Mouse (Mus musculus) common myeloid progenitor, adult 5-6 weeks (primary cell): Measurements from ENCODE around the gene Dcaf15. TPM values are rescaled to one million over a fixed set of nuclear protein-coding genes. Genes with fewer than 3 reads are reported as not detected.

ENCODE experiments used
- ATAC-seq: replicated peaks from 2 replicates; pipeline ENCODE4 v1.8.0; 2016; ENCODE audit warnings: low read depth, mild to moderate bottlenecking, moderate TSS enrichment, inconsistent platforms; ENCODE audit not compliant: poor library complexity, severe bottlenecking
- total RNA-seq: library from RNA; stranded (forward); fragments of 200-1000, 187-1606 nt; gene quantifications from 2 replicates; pipeline ENCODE4 v1.2.3, GENCODE M21; 2017

Dcaf15 gene
- 10.2 and 18.9 TPM in 2 replicates for total RNA-seq

DNA sequence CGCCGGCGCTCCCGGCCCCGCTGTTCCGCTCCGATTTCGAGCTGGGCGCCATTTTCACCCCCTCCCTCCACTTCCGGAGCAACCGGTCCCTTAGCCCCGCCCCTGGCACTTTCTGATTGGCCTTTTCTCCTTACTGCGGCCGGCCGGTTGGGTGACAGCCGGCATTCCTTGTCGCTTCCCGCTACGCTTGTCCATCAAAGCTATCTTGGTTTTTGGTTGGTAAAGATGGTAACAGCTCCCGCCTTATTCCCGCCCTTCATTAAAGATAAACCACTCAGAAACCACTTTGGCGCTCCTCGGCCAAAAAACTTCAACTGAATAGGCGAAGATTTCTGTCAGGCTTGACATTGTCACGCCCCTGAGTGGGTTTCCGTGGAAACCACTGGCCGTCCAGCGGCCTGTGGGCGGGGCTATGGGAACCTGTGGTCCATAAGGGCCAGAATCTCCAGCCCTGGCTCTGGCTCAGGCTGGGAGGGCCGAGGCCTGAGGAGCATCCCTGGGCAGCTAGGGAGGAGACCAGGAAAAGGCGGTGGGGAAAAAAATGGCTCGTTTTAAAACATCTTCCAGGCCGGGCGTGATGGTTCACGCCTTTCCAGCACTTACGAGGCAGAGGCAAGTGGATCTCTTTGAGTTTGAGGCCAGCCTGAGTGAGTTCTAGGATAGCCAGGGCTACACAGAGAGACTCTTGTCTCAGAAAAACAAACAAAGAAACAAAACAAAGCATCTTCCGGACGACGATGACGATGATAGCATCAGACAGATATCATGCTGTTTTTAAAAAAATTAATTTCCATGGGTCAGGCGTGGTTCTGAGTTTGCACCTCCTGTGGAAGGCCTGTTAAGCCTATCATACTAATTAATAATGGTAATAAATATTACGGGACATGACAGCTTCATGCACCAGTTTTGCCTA, at the start of gene Dcaf15:
Dcaf15 (minus strand) TSS at position 72 of the 913 bp plus-strand sequence.
- peak; percentile 96 for ATAC-seq

DNA sequence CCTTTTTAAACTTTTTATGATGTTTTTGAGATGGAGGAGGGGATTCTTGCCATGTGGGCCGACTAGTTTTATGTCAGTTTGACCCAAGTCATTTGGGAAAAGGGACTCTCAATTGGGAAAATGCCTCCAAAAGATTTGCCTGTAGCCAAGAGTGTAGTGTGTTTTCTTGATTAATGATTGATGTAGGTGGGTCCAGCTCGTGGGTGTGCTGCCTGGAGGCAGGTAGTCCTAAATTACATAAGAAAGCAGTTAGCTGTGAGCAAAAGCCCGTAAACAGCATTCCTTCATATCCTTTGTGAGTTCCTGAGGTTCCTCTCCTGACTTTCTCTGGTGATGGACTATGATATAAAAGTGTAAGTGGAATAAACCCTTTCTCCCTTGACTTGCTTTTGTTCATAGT, 44.6 kb upstream of the Dcaf15 start:
- ATAC-seq, result no peak

DNA sequence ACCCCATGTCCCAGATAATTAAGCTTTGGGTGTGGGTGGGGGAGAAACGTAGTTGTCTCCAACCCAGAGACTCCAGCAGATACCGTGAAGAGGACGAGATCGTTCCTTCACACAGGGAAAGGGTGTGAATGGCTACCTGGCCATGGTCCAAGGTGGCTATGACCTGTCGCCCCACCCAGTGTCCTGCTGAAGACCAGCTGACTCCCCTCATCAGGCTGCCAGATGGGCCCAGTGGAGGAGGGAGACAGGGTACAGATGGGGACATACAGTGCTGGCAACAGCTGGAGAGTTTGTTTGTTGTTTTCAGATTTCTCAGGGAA, 43.9 kb upstream of the Dcaf15 start:
- ATAC-seq, result no peak

DNA sequence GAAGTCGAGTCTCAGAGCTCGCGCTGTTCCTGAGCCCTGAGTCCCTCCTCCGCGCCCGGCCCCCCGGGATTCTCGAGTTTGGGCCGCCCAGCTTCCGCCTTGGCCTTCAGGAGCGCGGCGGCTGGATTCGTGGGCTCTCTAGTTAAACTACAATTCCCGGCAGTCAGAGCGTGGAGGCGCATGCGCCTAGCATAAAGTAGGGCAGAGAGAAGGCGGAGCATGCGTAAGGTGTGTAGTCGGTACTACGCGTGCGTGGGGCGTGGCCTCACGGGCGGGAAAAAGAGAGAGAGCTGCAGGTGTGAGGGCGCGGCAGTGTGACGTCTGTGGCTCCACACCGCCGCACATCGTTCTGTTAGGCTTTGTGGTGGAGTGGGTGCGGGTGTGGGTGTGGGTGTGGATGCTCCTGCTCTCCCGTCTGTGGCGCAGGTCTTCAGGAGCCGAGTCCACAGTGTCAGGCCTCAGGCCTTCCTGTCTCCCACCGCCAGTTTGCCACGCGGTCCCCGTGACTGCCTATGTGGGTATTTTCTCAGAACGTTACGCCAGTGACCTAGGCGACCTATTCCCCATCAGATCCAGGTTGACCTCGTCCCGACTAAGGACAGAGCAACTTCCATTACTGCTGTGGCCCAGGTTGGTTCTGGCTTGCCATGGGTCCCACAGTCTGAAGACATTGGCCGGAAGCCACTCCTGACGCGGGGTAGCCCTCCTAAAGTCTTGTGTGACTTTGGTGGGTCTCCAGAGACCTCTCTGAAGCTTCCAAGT, 43.4 kb upstream of the Dcaf15 start, which contains the start of the genes Cc2d1a and 4930432K21Rik:
Cc2d1a (minus strand) TSS at position 168 of the 762 bp plus-strand sequence.
4930432K21Rik (plus strand) TSS at position 257 of the 762 bp plus-strand sequence.
- ATAC-seq, result peak; percentile 97

DNA sequence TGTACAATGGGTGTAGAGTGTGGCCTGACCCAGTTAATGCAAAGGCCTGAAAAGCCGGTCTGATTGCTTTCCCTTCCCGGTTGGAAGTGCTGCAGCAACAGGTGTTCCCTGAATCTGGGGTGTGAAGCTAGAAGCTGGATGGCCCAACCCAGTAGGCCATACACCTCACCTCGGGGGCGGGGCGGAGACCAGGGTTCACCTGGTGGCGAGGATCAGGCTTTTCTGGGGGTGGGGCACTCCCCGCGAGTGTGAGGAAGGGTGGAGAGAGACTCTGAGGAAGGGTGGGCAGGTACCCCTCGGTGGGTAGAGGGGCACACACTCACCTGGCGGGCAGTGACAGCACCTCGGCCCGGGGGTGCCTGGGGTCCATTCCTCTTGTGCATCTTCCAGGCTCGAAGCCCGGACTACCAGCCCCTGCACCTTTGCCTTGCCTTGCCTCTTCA, 42.8 kb upstream of the Dcaf15 start:
- no peak for ATAC-seq

DNA sequence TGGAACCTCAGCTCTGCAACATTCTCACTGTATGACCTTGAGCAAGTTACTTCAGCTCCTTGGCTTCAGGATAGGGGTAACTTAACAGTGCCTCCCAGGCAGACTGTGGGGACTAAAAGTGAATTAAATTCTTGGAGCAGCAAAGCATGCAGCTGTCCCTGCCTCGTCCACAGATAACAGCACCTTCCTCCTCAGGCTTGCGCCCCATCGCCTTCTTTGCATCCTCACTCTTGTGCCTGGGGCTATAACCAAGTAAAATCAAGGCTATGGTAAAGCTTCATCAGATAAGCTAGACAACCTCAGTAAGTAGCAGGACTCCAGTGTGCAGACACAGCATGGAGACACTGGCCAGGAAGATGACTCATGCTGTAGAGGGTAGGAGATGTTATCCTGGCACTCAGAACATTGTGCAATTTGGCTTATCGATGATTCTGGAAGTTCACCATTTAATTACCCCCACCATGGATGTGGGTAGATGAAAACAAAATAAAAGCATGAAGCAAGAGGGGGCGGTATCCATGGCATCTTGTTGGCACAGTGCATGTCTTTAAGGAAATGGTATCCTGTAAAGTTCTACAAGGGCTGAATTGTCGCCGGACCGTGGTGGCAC, 40.2 kb upstream of the Dcaf15 start:
- no peak for ATAC-seq

DNA sequence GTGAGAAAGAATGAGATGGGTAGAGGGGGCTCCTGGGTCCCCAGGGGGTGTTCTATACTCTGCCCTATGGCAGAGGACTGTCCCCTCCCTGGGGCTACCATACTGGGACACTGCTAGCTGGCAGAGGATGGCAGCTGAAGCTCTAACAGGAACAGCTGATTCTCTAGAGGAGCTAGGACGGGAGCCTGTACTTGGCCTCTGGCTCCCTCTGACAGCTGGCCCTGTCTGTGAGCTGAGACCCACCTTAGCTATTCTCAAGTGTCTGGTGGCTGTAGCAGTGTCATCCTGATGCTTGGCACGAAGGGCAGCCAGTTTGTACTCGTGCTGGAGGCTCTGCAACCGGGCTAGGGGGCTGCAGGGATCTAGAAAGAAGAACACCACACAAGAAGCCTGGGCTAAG, 36.3 kb upstream of the Dcaf15 start:
- ATAC-seq, result no peak

DNA sequence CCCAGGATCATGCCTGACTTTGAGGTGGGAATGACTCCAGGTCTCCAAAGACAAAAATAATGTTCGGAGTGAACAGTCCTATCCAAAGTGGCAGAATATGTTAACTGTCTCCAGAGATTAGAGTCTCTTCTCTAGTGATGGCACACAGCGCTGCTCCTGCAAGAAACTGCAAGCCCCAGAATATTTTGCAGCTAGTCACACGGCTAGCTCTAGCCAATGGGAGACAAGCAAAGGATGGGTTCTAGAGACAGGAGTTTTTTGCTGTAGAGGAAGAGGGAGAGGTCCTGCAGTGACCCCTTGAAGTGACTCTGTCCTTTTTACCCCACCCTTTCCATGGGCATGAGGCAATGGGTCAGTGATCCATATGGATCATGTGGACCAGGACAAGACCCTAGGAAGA, 33.3 kb upstream of the Dcaf15 start:
- ATAC-seq, result no peak

DNA sequence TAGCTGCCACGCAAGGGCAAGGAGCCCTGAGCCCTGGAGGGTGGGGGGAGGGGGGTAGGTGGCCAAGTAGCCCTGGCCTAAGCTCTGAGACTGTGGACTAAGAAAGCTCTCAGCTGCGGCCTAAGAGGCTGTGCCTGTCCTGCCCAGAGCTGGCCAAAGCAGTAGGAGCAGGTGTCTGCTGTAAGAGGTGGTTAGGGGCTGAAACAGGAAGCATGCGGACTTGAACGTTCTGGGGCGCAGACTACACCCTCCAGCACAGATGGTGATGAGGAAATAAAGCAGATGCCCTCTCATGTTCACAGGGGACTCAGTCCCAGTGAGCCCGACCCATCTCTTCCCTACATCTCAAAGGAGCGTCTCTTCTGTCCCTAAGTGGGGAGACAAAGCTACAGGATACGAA, 27.7 kb upstream of the Dcaf15 start:
- peak; percentile 36 for ATAC-seq

DNA sequence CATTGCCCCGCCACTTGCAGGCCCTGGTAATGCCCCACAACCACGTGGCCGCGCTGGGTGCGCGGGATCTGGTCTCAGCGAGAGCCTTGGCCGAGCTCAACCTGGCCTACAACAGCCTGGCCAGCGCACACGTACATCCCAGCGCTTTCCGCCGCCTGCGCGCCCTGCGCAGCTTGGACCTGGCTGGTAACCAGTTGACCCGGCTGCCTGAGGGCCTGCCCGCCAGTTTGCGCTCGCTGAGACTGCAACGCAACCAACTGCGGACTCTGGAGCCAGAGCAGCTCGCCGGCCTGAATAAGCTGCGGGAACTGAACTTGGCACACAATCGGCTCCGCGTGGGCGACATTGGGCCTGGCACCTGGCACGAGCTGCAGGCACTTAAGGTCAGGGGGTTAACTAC, 26.2 kb upstream of the Dcaf15 start:
- no peak for ATAC-seq

DNA sequence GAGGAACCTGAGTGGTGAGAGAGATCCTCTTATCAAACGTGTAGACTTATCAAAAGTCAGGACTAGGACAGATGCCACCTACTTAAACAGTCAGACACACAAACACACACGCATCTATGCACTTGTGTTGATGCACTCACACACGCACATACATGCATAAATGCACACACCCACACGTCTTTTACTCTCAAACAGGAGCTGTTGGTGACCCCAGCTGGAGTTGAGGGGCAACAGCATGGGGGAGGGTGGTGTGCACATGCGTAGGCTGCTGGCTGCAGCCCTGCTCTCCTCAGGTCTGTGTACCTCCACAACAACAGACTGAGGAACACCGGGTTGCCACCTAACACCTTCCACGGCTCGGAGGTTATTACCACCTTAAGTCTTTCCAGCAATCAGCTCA, 23.7 kb upstream of the Dcaf15 start:
- no peak for ATAC-seq

DNA sequence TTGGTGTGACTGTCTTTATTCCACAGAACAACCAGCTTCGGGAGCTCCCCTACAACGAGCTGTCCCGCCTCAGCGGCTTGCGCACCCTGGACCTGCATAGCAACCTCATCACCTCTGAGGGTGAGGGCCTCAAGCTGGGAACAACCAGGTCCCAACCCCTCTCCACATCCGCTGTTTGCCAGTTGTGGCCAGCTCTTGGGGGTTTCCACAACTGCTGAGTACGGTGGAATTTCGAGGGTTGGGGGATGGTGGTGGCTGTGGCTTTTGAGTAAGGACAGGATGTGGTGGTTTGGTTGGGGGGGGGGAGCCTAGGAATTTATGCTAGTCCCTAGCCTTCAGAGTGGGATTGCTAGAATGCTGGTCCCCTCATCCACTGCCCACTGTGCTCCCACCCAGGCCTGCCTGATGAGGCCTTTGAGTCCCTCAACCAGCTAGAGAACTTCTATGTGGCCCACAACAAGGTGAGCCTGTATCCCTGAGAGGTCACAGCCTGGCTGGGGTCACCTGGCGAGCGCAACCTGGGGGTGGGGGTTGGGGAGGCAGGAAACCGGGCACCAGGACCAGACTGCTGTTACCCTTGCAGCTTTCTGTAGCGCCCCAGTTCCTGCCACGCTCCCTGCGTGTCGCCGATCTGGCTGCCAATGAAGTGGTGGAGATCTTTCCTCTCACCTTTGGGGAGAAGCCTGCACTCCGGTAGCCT, 22.8 kb upstream of the Dcaf15 start:
- ATAC-seq, result peak; percentile 73

DNA sequence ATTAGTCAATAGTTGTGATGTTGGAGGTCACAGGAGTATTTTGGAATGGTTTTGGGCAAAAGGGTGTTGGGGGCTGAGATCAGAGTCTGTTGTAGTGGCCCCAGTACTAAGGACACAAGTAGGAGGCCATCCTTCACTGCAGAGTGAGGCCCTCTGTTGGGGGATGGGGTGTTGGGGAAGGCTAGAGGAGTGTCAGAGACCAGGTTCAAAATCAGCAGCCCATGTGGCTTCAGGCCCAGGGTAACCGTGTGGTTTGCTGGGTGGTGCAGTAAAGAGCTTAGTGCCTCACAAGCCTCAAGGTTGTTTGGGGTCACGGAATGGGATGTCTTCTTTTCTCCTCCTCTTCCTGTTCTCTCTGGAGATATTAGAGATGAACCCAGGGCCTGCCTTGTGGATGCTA, 22.2 kb upstream of the Dcaf15 start:
- ATAC-seq, result peak; percentile 28; the same call in 1 of the 2 replicates

DNA sequence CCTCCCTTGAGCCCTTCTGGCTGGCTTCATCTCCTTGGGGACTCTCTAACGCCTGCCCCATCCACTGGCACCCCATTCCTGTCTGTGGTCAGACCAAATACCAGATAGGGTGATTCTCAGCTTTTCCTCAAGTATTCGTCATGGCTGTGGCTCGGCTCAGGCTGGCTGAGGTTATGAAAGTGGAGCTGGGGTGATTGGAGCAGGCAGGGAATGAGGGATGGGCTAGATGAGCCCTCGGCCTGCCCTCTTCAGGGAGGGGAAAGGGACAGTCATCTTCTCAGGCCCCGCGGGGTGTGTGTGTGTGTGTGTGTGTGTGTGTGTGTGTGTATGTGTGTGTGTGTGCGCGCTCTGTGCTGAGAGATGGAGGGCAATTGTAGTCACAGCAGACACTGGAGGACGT, 21.1 kb upstream of the Dcaf15 start, which contains the start of gene Podnl1:
Podnl1 (plus strand) TSS at position 334 of the 400 bp plus-strand sequence.
- ATAC-seq, result peak; percentile 22; the same call in 1 of the 2 replicates

DNA sequence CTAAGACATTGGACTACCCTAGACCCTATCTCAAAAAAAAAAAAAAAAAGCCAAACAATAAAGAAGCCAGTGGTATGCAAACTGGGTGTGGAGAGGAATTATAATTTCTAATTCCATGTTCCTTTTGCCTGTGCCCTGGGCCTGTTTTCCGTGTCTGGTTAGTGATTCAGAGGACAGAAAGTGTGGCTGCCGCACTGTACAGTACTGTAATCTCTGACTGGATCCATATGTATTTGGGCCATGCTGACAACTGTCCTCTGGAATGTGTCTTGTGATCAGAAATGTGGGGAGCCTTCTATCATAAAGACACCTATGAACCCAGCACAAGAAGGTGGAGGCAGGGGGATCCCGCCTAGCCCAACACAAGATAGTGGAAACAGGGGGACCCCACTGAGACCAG, 17.6 kb upstream of the Dcaf15 start:
- ATAC-seq, result no peak

DNA sequence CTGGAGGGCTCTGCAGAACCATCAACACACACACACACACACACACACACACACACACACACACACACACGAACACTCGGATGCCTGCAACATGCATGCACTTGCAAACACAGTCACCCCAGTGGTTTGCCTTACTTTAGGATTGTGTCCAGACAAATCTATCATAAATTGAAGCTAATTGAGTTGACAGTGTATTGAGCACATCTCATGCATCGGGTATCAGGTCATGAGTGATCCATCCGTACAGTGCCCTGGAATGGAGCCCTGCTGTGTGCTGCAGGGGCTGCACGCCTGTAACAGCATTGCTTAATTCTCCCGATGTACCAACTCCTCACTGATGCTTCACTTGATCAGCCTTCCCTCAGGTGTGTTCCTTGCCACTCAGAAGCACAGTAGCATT, 11.1 kb upstream of the Dcaf15 start:
- no peak for ATAC-seq

DNA sequence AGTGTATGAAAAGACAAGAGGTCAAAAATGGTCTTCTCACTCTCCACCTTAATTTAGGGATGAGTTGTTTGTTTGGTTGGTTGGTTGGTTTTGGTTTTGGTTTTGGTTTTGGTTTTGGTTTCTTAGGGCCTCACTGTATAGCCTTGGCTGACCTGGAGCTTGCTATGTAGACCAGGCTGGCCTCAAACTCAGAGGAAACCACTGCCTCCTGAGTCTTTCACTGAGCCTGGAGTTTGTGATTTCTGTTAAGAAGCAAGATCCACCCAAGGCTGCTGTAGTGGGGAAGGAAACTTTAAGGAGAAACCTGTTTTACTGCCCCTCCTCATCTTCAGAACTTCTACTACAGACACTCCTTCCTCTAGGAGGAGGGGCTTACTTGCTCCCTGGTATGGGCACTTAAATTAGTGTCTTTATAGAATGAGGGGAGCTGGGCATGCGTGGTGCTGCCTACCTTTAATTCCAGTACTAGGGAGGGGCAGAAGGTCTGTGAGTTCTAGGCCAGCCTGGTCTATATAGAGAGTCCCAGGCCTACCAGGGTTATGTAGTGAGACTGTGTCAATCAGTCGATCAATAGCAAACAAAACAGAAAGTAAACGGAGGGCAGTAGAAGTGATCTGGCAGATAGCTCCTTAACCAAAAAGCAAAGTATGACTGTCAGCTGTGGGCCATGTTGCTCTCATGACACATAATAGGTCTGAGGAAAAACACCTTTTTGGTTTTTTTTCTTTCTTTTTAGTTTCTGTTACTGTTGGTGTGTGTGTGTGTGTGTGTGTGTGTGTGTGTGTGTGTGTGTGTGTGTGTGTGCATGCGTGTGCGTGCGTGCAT, 1.9 kb upstream of the Dcaf15 start:
- ATAC-seq, result no peak

DNA sequence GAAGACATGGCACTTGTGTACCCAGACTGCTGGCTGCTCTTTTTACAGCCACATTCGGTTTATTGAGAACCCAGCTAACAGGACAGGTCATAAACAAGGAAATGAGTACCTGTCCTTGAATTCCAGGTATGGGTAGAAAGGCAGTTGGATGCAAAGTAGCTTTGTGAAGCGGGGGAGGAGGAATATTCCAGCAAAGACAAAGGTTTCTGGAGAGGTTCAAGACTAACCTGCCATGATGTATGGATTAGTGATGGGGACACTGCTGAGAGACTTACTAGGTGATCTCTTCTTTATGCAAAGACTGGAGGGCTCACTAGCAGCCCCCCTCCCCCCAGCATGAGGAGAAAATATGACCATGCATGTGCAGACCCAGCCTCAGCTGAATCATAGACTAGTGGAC, 1.1 kb upstream of the Dcaf15 start:
- no peak for ATAC-seq

DNA sequence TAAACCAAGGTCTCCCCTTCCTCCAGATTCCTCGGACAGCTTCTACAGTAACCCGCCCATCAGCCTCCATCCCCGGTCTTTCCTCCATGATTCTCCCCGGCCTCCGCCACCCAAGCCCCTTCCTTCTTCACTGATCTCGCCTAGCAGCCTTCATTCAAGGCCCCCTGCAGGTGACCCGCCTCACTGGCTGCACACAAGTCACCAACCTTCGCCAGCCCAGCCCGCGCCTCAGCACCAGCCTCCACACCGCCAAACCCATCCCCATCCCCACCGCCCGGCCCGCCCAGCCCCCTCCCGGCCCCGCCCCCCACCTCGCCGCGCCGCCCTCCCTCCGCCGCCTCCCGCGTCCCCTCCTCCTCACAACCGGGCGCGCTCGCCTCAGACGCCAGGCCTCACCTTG, 347 bp downstream of the Dcaf15 start:
- ATAC-seq, result peak; percentile 61
